Mouse (Mus musculus) gastrocnemius, adult 2 months (tissue): ENCODE measurements around the gene Efhd2. TPM values are rescaled to one million over a fixed set of nuclear protein-coding genes. Genes with fewer than 3 reads are reported as not detected.

ENCODE experiments used
- DNase-seq: peaks from one replicate; pipeline ENCODE4 v3.0.0; 2022
- H3K27ac ChIP-seq: fragments of 200-600 bp; 2 replicates; pipeline ENCODE4 v1.8.1; 2022; ENCODE audit warnings: mild to moderate bottlenecking
- H3K4me3 ChIP-seq: fragments of 200-600 bp; 2 replicates; pipeline ENCODE4 v1.8.1; 2022; ENCODE audit warnings: mild to moderate bottlenecking, moderate library complexity
- CTCF ChIP-seq: fragments of 200-600 bp; IDR thresholded peaks from 2 replicates; pipeline ENCODE4 v1.8.1; 2022; ENCODE audit warnings: antibody characterized with exemption, mild to moderate bottlenecking, moderate library complexity
- intact Hi-C: fragments of 180-260 bp; cut with DNase I; formaldehyde crosslinking; loops from one replicate; pipeline ENCODE4 v1.15.1; 2025
- total RNA-seq, 2 experiments: library from RNA; stranded (reverse); gene quantifications; 2 replicates each; pipeline ENCODE4 v1.2.3; 2021

Efhd2 gene
- total RNA-seq, 2 experiments from 2014 or later, result 5.2 to 6.1 TPM

- no peak overlapping the region for H3K27ac ChIP-seq
- no peak overlapping the region for H3K4me3 ChIP-seq
- no peak for TF ChIP-seq CTCF
- no peak for DNase-seq
- intact Hi-C loops, result no loop called here
These were observed 24.2 kb upstream of the Efhd2 start for GRCm38 (mm10) chr4:141898905-141899304.

- Histone ChIP-seq H3K4me3 (no peak overlapping the region), H3K27ac (no peak overlapping the region)
- intact Hi-C loops, result no loop called here
- no peak for DNase-seq
- TF ChIP-seq CTCF, result no peak
These were observed 23.1 kb upstream of the Efhd2 start for GRCm38 (mm10) chr4:141897838-141898237.

GRCm38 (mm10) chr4:141897225-141897624 is 22.5 kb upstream of the Efhd2 start:
- TF ChIP-seq CTCF, result no peak
- DNase-seq, result peak; percentile 39

GRCm38 (mm10) chr4:141895772-141896171 is 21.1 kb upstream of the Efhd2 start:
- DNase-seq, result no peak
- Histone ChIP-seq H3K4me3 (no peak overlapping the region), H3K27ac (no peak overlapping the region)
- TF ChIP-seq CTCF, result no peak
- intact Hi-C loops, result no loop called here

More at GRCm38 (mm10) chr4:141897225-141897624, 22.5 kb upstream of the Efhd2 start:
- Histone ChIP-seq H3K4me3 (no peak overlapping the region), H3K27ac (no peak overlapping the region)
- intact Hi-C loops, result no loop called here

- Histone ChIP-seq H3K4me3 (no peak overlapping the region), H3K27ac (no peak overlapping the region)
- TF ChIP-seq CTCF, result no peak
- no peak for DNase-seq
- intact Hi-C loops, result no loop called here
These were observed 18.6 kb upstream of the Efhd2 start for GRCm38 (mm10) chr4:141893157-141893784.

- TF ChIP-seq CTCF, result peak; percentile 2; the same call in 1 of the 2 replicates
- no peak for DNase-seq
- Histone ChIP-seq H3K27ac (no peak overlapping the region), H3K4me3 (no peak overlapping the region)
- intact Hi-C loops, result no loop called here
These were observed 11.8 kb upstream of the Efhd2 start for GRCm38 (mm10) chr4:141886385-141886968.

GRCm38 (mm10) chr4:141885451-141885850 is 10.7 kb upstream of the Efhd2 start:
- Histone ChIP-seq H3K27ac (peak overlapping the region; percentile 49; the same call in 1 of the 2 replicates), H3K4me3 (no peak overlapping the region)
- intact Hi-C loops, result no loop called here
- DNase-seq, result no peak
- no peak for TF ChIP-seq CTCF

GRCm38 (mm10) chr4:141882858-141883257 is 8.1 kb upstream of the Efhd2 start:
- H3K27ac ChIP-seq, result peak overlapping the region; percentile 58
- intact Hi-C loops, result no loop called here
- TF ChIP-seq CTCF, result no peak
- DNase-seq, result no peak
- no peak overlapping the region for H3K4me3 ChIP-seq

GRCm38 (mm10) chr4:141881950-141882349 is 7.2 kb upstream of the Efhd2 start:
- intact Hi-C loops, result no loop called here
- peak overlapping the region; percentile 58 for H3K27ac ChIP-seq
- TF ChIP-seq CTCF, result no peak
- no peak for DNase-seq
- H3K4me3 ChIP-seq, result peak overlapping the region; percentile 15; the same call in 1 of the 2 replicates

GRCm38 (mm10) chr4:141881289-141881914 is 6.7 kb upstream of the Efhd2 start:
- Histone ChIP-seq H3K4me3 (peak overlapping the region; percentile 15; the same call in 1 of the 2 replicates), H3K27ac (peak overlapping the region; percentile 58)
- TF ChIP-seq CTCF, result no peak
- intact Hi-C loops, result no loop called here
- DNase-seq, result no peak

- Histone ChIP-seq H3K4me3 (no peak overlapping the region), H3K27ac (no peak overlapping the region)
- TF ChIP-seq CTCF, result no peak
- intact Hi-C loops, result no loop called here
- DNase-seq, result no peak
These were observed 5.2 kb upstream of the Efhd2 start for GRCm38 (mm10) chr4:141879875-141880274.

GRCm38 (mm10) chr4:141879074-141879473 is 4.4 kb upstream of the Efhd2 start:
- Histone ChIP-seq H3K27ac (no peak overlapping the region), H3K4me3 (no peak overlapping the region)
- TF ChIP-seq CTCF, result no peak
- intact Hi-C loops, result no loop called here
- no peak for DNase-seq

- DNase-seq, result no peak
- H3K4me3 ChIP-seq, result no peak overlapping the region
- intact Hi-C loops, result no loop called here
- TF ChIP-seq CTCF, result no peak
- no peak overlapping the region for H3K27ac ChIP-seq
These were observed 3.9 kb upstream of the Efhd2 start for GRCm38 (mm10) chr4:141878621-141879020.
